Mouse (Mus musculus): ENCODE measurements at regions not wholly inside any gene's neighbourhood (a gene's known extent, or its start where the extent isn't known, plus 50 kb on each side); places are given as distances from the start of the nearest gene placed in this dataset.

DNA sequence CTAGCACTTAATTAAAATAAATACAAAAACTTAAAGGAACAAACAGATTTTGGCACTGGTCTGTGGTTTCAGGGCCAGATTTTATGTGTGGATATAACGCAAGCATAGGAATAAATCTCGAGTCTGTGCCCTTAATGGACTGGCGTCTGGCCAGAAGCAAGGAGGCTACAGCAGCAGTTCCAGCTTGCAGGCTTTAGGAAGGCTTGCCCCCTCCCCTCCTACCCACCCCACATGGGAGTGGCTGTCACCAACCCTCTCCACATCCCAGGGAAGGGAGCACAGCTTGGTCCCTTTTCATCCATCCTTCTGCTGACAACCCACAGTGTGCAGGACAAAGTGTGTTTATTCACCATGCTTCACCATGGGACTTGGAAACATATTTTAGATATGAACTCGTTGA, 186.1 kb downstream of the Med10 start:
- Histone ChIP-seq H3K4me3 (ENCODE audit: low read length) (no peak overlapping the region), H3K4me2 (ENCODE audit: low read depth, low read length) (no peak overlapping the region), H3K27ac (ENCODE audit: low read length) (no peak overlapping the region), H3K36me3 (ENCODE audit: control insufficient read depth, insufficient read depth, low read length) (no peaks in the 10 kb centered on the region), H3K4me1 (replicated peaks; ENCODE audit: control insufficient read depth, insufficient read depth, low read length) (peaks cover 10% of the 10 kb centered on the region), H3K9ac (ENCODE audit: low read length) (no peak overlapping the region), H3K9me3 (ENCODE audit: control insufficient read depth, low read length) (no peaks in the 10 kb centered on the region), H3K27me3 (ENCODE audit: control insufficient read depth, insufficient read depth, low read depth, low read length) (no peaks in the 10 kb centered on the region; the same call in 1 of the 2 replicates)
- peak; percentile 89 for ATAC-seq (ENCODE audit: low read depth)
- 17% methylated on average over 4 of the region's 4 CpGs for WGBS

DNA sequence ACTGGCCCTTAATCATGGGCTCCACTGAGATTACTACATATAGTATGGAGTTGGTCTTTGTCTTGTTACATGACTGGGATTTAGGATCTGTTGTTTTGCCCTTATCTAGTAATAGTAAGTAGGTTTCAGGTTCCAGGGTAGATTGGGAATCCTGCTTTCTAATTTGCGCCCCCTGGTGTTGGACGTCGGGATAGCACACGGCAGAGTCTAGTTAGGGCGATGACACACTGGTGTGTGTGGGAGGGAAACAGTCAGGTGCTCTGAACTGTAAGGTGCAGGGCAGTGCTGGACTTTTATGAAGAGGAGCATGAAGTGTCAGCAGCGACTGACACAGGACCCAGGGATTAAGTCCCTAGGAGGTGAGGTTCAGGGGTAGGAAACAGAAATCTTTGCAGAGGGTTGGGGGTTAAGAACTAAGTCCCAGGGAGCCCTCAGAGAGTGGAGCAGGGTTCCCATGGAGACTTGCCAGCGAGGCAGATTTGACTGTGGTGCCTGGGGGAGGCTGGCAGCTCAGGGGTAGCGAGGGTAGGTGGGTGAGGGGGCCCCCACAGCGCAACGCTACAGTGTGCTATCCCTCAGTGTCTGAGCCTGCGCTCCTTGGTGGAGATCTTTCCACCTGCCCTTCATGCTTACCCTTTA, 189.2 kb downstream of the Med10 start:
- H3K4me2 ChIP-seq (ENCODE audit: low read depth, low read length): no peak overlapping the region
- WGBS: 21% methylated on average over 11 of the region's 11 CpGs
- H3K9ac ChIP-seq (ENCODE audit: low read length): no peak overlapping the region
- H3K27me3 ChIP-seq (ENCODE audit: control insufficient read depth, insufficient read depth, low read depth, low read length): no peaks in the 10 kb centered on the region; the same call in 1 of the 2 replicates
- H3K4me1 ChIP-seq (replicated peaks; ENCODE audit: control insufficient read depth, insufficient read depth, low read length): peaks cover 10% of the 10 kb centered on the region
- no peaks in the 10 kb centered on the region for H3K36me3 ChIP-seq (ENCODE audit: control insufficient read depth, insufficient read depth, low read length)
- H3K4me3 ChIP-seq (ENCODE audit: low read length): no peak overlapping the region
- no peak overlapping the region for H3K27ac ChIP-seq (ENCODE audit: low read length)
- ATAC-seq (ENCODE audit: low read depth): no peak
- no peaks in the 10 kb centered on the region for H3K9me3 ChIP-seq (ENCODE audit: control insufficient read depth, low read length)

DNA sequence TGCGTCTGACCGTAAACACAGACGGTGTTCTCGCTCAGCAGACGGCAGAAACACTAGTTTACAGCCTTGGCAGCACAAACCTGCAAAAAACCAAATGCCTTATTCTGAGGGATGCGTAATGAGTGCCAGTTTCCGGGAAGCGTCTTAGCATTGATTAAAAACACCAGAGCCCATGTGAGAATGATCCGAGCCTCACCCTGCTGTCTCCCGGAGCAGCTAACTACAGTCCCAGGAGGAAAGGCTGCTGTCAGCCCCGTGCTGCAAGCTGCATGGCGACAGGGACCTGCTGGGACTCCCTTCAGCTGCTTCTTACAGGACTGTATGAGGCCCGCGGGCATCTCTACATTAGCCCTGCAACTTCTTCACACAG, 189.7 kb downstream of the Med10 start:
- Histone ChIP-seq H3K9me3 (ENCODE audit: control insufficient read depth, low read length) (no peaks in the 10 kb centered on the region), H3K27ac (ENCODE audit: low read length) (no peak overlapping the region), H3K4me2 (ENCODE audit: low read depth, low read length) (no peak overlapping the region), H3K36me3 (ENCODE audit: control insufficient read depth, insufficient read depth, low read length) (no peaks in the 10 kb centered on the region), H3K4me3 (ENCODE audit: low read length) (no peak overlapping the region), H3K27me3 (ENCODE audit: control insufficient read depth, insufficient read depth, low read depth, low read length) (no peaks in the 10 kb centered on the region), H3K9ac (ENCODE audit: low read length) (no peak overlapping the region), H3K4me1 (replicated peaks; ENCODE audit: control insufficient read depth, insufficient read depth, low read length) (peaks cover 10% of the 10 kb centered on the region)
- no peak for ATAC-seq (ENCODE audit: low read depth)
- 46% methylated on average over 14 of the region's 14 CpGs for WGBS

DNA sequence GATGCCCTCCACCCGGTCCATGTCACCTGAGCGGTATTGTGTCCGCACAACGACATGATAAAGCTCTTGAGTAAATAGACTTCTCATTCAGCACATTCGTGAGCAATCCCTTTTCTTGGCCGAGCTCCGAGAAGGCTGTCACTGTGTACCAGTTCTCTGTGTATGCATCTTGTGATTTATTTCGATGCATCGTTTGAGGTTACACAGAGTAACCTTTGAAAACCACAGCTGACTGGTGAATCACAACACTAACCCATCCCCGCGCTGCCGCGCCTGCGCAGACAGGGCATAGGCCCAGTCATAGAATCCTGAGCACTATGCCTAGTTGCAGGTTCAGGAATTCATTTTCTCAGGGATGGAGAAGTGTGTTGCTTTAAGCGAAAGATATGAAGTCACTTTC, 201.4 kb downstream of the Med10 start:
- H3K9me3 ChIP-seq (ENCODE audit: control insufficient read depth, low read length): no peaks in the 10 kb centered on the region
- no peak overlapping the region for H3K27ac ChIP-seq (ENCODE audit: low read length)
- no peak overlapping the region for H3K9ac ChIP-seq (ENCODE audit: low read length)
- WGBS: 75% methylated on average over 15 of the region's 15 CpGs
- ATAC-seq (ENCODE audit: low read depth): no peak
- no peak overlapping the region for H3K4me3 ChIP-seq (ENCODE audit: low read length)
- H3K27me3 ChIP-seq (ENCODE audit: control insufficient read depth, insufficient read depth, low read depth, low read length): no peaks in the 10 kb centered on the region
- no peaks in the 10 kb centered on the region for H3K36me3 ChIP-seq (ENCODE audit: control insufficient read depth, insufficient read depth, low read length)
- H3K4me1 ChIP-seq (replicated peaks; ENCODE audit: control insufficient read depth, insufficient read depth, low read length): no peaks in the 10 kb centered on the region
- no peak overlapping the region for H3K4me2 ChIP-seq (ENCODE audit: low read depth, low read length)

DNA sequence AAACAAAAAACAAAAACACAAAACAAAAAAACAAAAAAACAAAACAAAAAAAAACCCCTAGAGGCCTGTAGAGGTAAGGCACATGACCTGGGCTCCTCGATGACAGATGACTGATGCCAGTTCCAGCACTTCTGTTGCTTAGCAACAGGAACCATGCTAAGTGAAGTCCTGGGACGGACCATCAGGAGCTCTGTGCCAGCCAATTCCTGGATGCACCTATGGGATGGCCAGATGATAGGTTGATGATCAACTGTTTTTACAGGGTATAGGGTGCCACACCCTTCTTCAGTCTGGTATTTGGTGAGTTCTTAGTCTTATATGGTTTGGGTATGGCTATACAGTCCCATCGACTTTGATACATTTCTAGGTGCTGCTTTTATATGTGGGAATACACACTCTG, 209.9 kb downstream of the Med10 start:
- Histone ChIP-seq H3K9ac (ENCODE audit: low read length) (no peak overlapping the region), H3K4me3 (ENCODE audit: low read length) (no peak overlapping the region), H3K4me1 (replicated peaks; ENCODE audit: control insufficient read depth, insufficient read depth, low read length) (no peaks in the 10 kb centered on the region), H3K4me2 (ENCODE audit: low read depth, low read length) (no peak overlapping the region), H3K9me3 (ENCODE audit: control insufficient read depth, low read length) (no peaks in the 10 kb centered on the region), H3K27me3 (ENCODE audit: control insufficient read depth, insufficient read depth, low read depth, low read length) (no peaks in the 10 kb centered on the region), H3K27ac (ENCODE audit: low read length) (no peak overlapping the region), H3K36me3 (ENCODE audit: control insufficient read depth, insufficient read depth, low read length) (no peaks in the 10 kb centered on the region)
- WGBS: 42% methylated on average over 3 of the region's 3 CpGs
- ATAC-seq (ENCODE audit: low read depth): no peak

DNA sequence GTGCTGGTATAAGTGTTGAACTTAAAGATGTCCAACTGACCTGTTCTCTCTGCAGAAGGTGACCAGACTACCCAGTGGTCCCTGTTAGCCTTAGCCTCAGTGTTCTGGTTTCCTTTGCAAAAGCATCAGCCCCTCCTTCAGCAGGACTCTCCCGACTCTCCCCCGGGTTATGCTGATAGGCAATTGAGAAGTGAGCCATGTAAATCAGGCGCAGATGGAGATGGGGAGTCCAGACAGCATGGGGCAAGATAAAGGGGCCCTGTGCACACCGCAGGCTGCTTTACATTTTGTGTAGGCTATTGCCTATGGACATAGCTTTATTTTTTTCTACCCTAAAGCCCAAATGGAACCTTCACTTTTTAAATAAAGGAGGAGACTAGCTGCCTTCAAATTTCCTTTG, 213.0 kb downstream of the Med10 start:
- Histone ChIP-seq H3K27ac (ENCODE audit: low read length) (no peak overlapping the region), H3K9ac (ENCODE audit: low read length) (no peak overlapping the region), H3K4me2 (ENCODE audit: low read depth, low read length) (no peak overlapping the region), H3K4me1 (replicated peaks; ENCODE audit: control insufficient read depth, insufficient read depth, low read length) (no peaks in the 10 kb centered on the region), H3K4me3 (ENCODE audit: low read length) (no peak overlapping the region), H3K9me3 (ENCODE audit: control insufficient read depth, low read length) (no peaks in the 10 kb centered on the region), H3K27me3 (ENCODE audit: control insufficient read depth, insufficient read depth, low read depth, low read length) (no peaks in the 10 kb centered on the region), H3K36me3 (ENCODE audit: control insufficient read depth, insufficient read depth, low read length) (no peaks in the 10 kb centered on the region)
- 67% methylated on average over 4 of the region's 4 CpGs for WGBS
- ATAC-seq (ENCODE audit: low read depth): no peak

DNA sequence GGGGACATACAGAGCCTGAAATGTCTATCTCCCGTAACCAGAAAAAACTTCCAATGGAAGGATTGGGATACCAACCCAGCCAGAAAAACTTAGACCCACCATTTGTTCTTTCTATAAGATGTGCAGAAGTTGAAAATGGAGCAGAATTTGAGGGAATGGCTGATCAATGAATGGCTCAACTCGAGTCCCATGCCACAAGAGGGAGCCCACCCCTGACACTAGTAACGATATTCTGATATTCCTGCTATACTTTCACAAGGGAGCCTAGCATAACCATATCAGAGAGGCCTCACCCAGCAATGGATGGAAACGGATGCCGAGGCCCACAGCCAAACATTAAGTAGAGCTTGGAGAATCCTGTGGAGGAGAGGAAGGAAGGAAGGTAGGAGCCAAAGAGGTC, 215.3 kb downstream of the Med10 start:
- Histone ChIP-seq H3K36me3 (ENCODE audit: control insufficient read depth, insufficient read depth, low read length) (no peaks in the 10 kb centered on the region), H3K4me2 (ENCODE audit: low read depth, low read length) (no peak overlapping the region), H3K9me3 (ENCODE audit: control insufficient read depth, low read length) (no peaks in the 10 kb centered on the region), H3K4me1 (replicated peaks; ENCODE audit: control insufficient read depth, insufficient read depth, low read length) (no peaks in the 10 kb centered on the region), H3K27me3 (ENCODE audit: control insufficient read depth, insufficient read depth, low read depth, low read length) (no peaks in the 10 kb centered on the region; the same call in 1 of the 2 replicates), H3K4me3 (ENCODE audit: low read length) (no peak overlapping the region), H3K27ac (ENCODE audit: low read length) (no peak overlapping the region), H3K9ac (ENCODE audit: low read length) (no peak overlapping the region)
- no peak for ATAC-seq (ENCODE audit: low read depth)
- WGBS: 72% methylated on average over 5 of the region's 5 CpGs

DNA sequence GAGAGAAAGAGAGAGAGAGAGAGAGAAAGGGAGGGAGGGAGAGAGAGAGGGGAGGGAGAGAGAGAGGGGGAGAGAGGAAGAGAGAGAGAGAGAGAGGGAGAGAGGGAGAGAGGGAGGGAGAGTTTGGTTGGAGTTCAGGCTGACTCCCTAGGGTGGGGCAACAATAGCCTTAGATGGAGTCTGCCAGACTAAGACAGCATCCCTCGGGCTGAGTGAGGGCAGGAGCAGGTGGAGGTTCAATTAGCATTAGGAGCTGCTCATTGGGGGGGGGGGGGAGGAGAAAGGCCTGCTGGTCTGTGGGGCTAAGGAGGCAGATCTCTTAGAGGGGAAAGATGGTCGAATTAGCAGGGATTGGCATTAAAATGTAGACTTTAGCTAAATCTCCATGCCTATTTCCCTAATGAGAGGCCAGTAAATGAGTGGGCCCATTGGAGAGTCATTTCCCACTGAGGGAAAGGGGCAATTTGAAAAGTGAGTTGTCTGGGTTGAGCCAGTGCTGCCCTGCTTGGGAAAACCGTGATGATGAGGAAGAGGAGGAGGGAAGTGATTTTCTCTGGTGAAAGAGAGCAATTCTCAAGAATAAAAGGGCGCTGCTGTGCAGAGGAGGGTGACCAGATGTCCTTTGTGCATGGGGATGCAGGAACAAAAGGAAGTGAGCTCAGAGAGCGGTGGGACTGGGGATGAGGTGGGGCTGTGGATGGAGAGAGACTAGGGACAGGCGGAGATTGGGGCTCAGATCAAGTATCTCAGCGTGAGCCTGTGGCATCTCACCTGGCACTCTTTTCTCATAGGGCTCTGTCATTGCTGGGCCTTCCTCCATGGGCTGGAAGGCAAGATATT, 218.0 kb downstream of the Med10 start:
- H3K4me2 ChIP-seq (ENCODE audit: low read depth, low read length): no peak overlapping the region
- H3K27me3 ChIP-seq (ENCODE audit: control insufficient read depth, insufficient read depth, low read depth, low read length): no peaks in the 10 kb centered on the region; the same call in 1 of the 2 replicates
- no peaks in the 10 kb centered on the region for H3K4me1 ChIP-seq (replicated peaks; ENCODE audit: control insufficient read depth, insufficient read depth, low read length)
- H3K27ac ChIP-seq (ENCODE audit: low read length): no peak overlapping the region
- no peaks in the 10 kb centered on the region for H3K9me3 ChIP-seq (ENCODE audit: control insufficient read depth, low read length)
- ATAC-seq (ENCODE audit: low read depth): no peak
- no peak overlapping the region for H3K9ac ChIP-seq (ENCODE audit: low read length)
- 29% methylated on average over 7 of the region's 7 CpGs for WGBS
- H3K36me3 ChIP-seq (ENCODE audit: control insufficient read depth, insufficient read depth, low read length): no peaks in the 10 kb centered on the region
- H3K4me3 ChIP-seq (ENCODE audit: low read length): no peak overlapping the region

DNA sequence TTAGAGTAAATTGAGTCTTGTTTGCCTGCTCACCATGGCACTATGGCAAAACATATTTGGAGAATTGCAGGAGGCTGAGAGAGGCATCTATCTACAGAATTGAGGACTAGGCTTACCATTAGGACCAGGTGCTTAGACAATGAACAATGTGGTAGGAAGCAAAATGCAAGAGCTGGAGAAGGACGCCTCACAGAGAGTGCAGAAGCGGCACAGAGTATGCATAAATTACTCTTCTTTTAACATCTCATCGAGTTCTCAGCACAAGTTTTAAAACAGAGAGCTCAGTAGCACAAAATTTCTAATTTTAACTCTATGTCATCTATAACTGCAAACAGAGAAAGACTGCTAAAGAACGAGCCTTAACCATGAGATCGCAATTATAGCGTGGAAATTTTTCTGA, 231.1 kb downstream of the Med10 start:
- 80% methylated on average over 6 of the region's 6 CpGs for WGBS

More for the DNA sequence above, 231.1 kb downstream of the Med10 start:
- H3K27ac ChIP-seq (ENCODE audit: low read length): no peak overlapping the region
- no peak for ATAC-seq (ENCODE audit: low read depth)
- H3K9me3 ChIP-seq (ENCODE audit: control insufficient read depth, low read length): no peaks in the 10 kb centered on the region
- H3K4me3 ChIP-seq (ENCODE audit: low read length): no peak overlapping the region
- H3K4me1 ChIP-seq (replicated peaks; ENCODE audit: control insufficient read depth, insufficient read depth, low read length): no peaks in the 10 kb centered on the region
- H3K4me2 ChIP-seq (ENCODE audit: low read depth, low read length): no peak overlapping the region
- no peaks in the 10 kb centered on the region for H3K27me3 ChIP-seq (ENCODE audit: control insufficient read depth, insufficient read depth, low read depth, low read length)
- H3K36me3 ChIP-seq (ENCODE audit: control insufficient read depth, insufficient read depth, low read length): no peaks in the 10 kb centered on the region
- H3K9ac ChIP-seq (ENCODE audit: low read length): no peak overlapping the region

Data from lung, embryonic 16.5 days (tissue).